Mouse (Mus musculus): ENCODE measurements around the gene Gm42957. TPM values are rescaled to one million over a fixed set of nuclear protein-coding genes. Genes with fewer than 3 reads are reported as not detected.
"Not testable (repeated sequence)": the region's sequence is repeated elsewhere in the genome, so short reads cannot be mapped to it uniquely, and the experiment has no call there.

Gene Gm42957
- polyA plus RNA-seq, 1 experiment: 0.04 TPM

- no peak overlapping the region for H3ac ChIP-seq (ENCODE audit: control insufficient read depth, insufficient read length)
- TF ChIP-seq MYOD1 (IDR thresholded peaks at IDR 0.05; ENCODE audit: control insufficient read depth in 1 of 3, insufficient read length in 2 of 3, low read depth in 2 of 3): no peak
- no peak for TF ChIP-seq TCF12 (IDR thresholded peaks at IDR 0.05; ENCODE audit: insufficient read depth, poor library complexity, severe bottlenecking)
- TF ChIP-seq MAX (IDR thresholded peaks at IDR 0.05; ENCODE audit: low read depth): no peak
- TF ChIP-seq REST (IDR thresholded peaks at IDR 0.05; ENCODE audit: insufficient read depth, insufficient read length): no peak
- TF ChIP-seq POLR2AphosphoS2 (IDR thresholded peaks at IDR 0.05; ENCODE audit: insufficient read length, low read depth): no peak
- no peak for TF ChIP-seq TCF3 (IDR thresholded peaks at IDR 0.05; ENCODE audit: insufficient read length, low read depth)
- TF ChIP-seq USF1 (IDR thresholded peaks at IDR 0.05; ENCODE audit: low read depth): no peak
- no peak for TF ChIP-seq CEBPB (IDR thresholded peaks at IDR 0.05; ENCODE audit: insufficient read depth, poor library complexity, severe bottlenecking)
- no peak overlapping the region for H3K4me2 ChIP-seq (ENCODE audit: low read depth)
- H3K36me3 ChIP-seq (ENCODE audit: control insufficient read depth, insufficient read depth): no peaks in the 10 kb centered on the region
- H3K79me2 ChIP-seq (ENCODE audit: control insufficient read depth, insufficient read depth): no peaks in the 10 kb centered on the region
- no peak overlapping the region for H3K4me3 ChIP-seq
- no peaks in the 10 kb centered on the region for H3K27me3 ChIP-seq (ENCODE audit: control insufficient read depth, insufficient read depth, insufficient read length)
These were observed 49.5 kb downstream of the Gm42957 start for GRCm38 (mm10) chr3:96684822-96685156.

- H3ac ChIP-seq (ENCODE audit: control insufficient read depth, insufficient read length); H3K27me3 ChIP-seq (ENCODE audit: control insufficient read depth, insufficient read depth, insufficient read length); H3K79me2 ChIP-seq (ENCODE audit: control insufficient read depth, insufficient read depth); H3K4me3 ChIP-seq; H3K36me3 ChIP-seq (ENCODE audit: control insufficient read depth, insufficient read depth); H3K4me2 ChIP-seq (ENCODE audit: low read depth): not testable (repeated sequence)
These were observed 50.8 kb downstream of the Gm42957 start for GRCm38 (mm10) chr3:96686057-96686456.

GRCm38 (mm10) chr3:96688854-96689253, 53.6 kb downstream of the Gm42957 start:
- H3ac ChIP-seq (ENCODE audit: control insufficient read depth, insufficient read length): no peak overlapping the region

GRCm38 (mm10) chr3:96690298-96690697, 55.0 kb downstream of the Gm42957 start:
- no peak for TF ChIP-seq MYOD1 (IDR thresholded peaks at IDR 0.05; ENCODE audit: control insufficient read depth in 1 of 3, insufficient read length in 2 of 3, low read depth in 2 of 3)
- Histone ChIP-seq H3K79me2 (ENCODE audit: control insufficient read depth, insufficient read depth) (no peaks in the 10 kb centered on the region), H3K27me3 (ENCODE audit: control insufficient read depth, insufficient read depth, insufficient read length) (no peaks in the 10 kb centered on the region), H3K4me2 (ENCODE audit: low read depth) (no peak overlapping the region), H3K4me3 (no peak overlapping the region), H3ac (ENCODE audit: control insufficient read depth, insufficient read length) (no peak overlapping the region), H3K36me3 (ENCODE audit: control insufficient read depth, insufficient read depth) (no peaks in the 10 kb centered on the region)

More at GRCm38 (mm10) chr3:96688854-96689253, 53.6 kb downstream of the Gm42957 start:
- no peak for TF ChIP-seq MYOG (IDR thresholded peaks at IDR 0.05; ENCODE audit: control insufficient read depth in 1 of 3, insufficient read depth in 1 of 3, insufficient read length in 2 of 3, low read depth in 2 of 3)
- no peak for TF ChIP-seq POLR2AphosphoS2 (IDR thresholded peaks at IDR 0.05; ENCODE audit: insufficient read length, low read depth)
- TF ChIP-seq MYOD1 (IDR thresholded peaks at IDR 0.05; ENCODE audit: control insufficient read depth in 1 of 3, insufficient read length in 2 of 3, low read depth in 2 of 3): no peak
- TF ChIP-seq USF1 (IDR thresholded peaks at IDR 0.05; ENCODE audit: low read depth): no peak
- TF ChIP-seq MAX (IDR thresholded peaks at IDR 0.05; ENCODE audit: low read depth): no peak
- no peak for TF ChIP-seq TCF3 (IDR thresholded peaks at IDR 0.05; ENCODE audit: insufficient read length, low read depth)
- no peak for TF ChIP-seq POLR2A (IDR thresholded peaks at IDR 0.05; ENCODE audit: insufficient read length, low read depth)
- TF ChIP-seq CEBPB (IDR thresholded peaks at IDR 0.05; ENCODE audit: insufficient read depth, poor library complexity, severe bottlenecking): no peak
- TF ChIP-seq REST (IDR thresholded peaks at IDR 0.05; ENCODE audit: insufficient read depth, insufficient read length): no peak
- no peak for TF ChIP-seq SRF (IDR thresholded peaks at IDR 0.05; ENCODE audit: control insufficient read depth, insufficient read length, low read depth)
- no peaks in the 10 kb centered on the region for H3K27me3 ChIP-seq (ENCODE audit: control insufficient read depth, insufficient read depth, insufficient read length)
- no peaks in the 10 kb centered on the region for H3K36me3 ChIP-seq (ENCODE audit: control insufficient read depth, insufficient read depth)
- no peak overlapping the region for H3K4me2 ChIP-seq (ENCODE audit: low read depth)
- no peaks in the 10 kb centered on the region for H3K79me2 ChIP-seq (ENCODE audit: control insufficient read depth, insufficient read depth)
- H3K4me3 ChIP-seq: no peak overlapping the region

GRCm38 (mm10) chr3:96692506-96692905, 57.2 kb downstream of the Gm42957 start:
- H3ac ChIP-seq (ENCODE audit: control insufficient read depth, insufficient read length): no peak overlapping the region
- no peak overlapping the region for H3K4me2 ChIP-seq (ENCODE audit: low read depth)
- no peaks in the 10 kb centered on the region for H3K27me3 ChIP-seq (ENCODE audit: control insufficient read depth, insufficient read depth, insufficient read length)
- H3K4me3 ChIP-seq: no peak overlapping the region
- no peaks in the 10 kb centered on the region for H3K36me3 ChIP-seq (ENCODE audit: control insufficient read depth, insufficient read depth)
- no peak for TF ChIP-seq POLR2A (IDR thresholded peaks at IDR 0.05; ENCODE audit: insufficient read length, low read depth)
- TF ChIP-seq CEBPB (IDR thresholded peaks at IDR 0.05; ENCODE audit: insufficient read depth, poor library complexity, severe bottlenecking): no peak
- no peak for TF ChIP-seq TCF12 (IDR thresholded peaks at IDR 0.05; ENCODE audit: insufficient read depth, poor library complexity, severe bottlenecking)
- TF ChIP-seq E2F4 (IDR thresholded peaks at IDR 0.05; ENCODE audit: insufficient read depth): no peak
- no peak for TF ChIP-seq SRF (IDR thresholded peaks at IDR 0.05; ENCODE audit: control insufficient read depth, insufficient read length, low read depth)
- TF ChIP-seq MYOD1 (IDR thresholded peaks at IDR 0.05; ENCODE audit: control insufficient read depth in 1 of 3, insufficient read length in 2 of 3, low read depth in 2 of 3): no peak
- H3K79me2 ChIP-seq (ENCODE audit: control insufficient read depth, insufficient read depth): peaks cover 2% of the 10 kb centered on the region

GRCm38 (mm10) chr3:96693579-96693978, 58.3 kb downstream of the Gm42957 start:
- no peak overlapping the region for H3K4me2 ChIP-seq (ENCODE audit: low read depth)
- no peak overlapping the region for H3K4me3 ChIP-seq
- no peak overlapping the region for H3ac ChIP-seq (ENCODE audit: control insufficient read depth, insufficient read length)
- TF ChIP-seq TCF12 (IDR thresholded peaks at IDR 0.05; ENCODE audit: insufficient read depth, poor library complexity, severe bottlenecking) (no peak), MYOD1 (IDR thresholded peaks at IDR 0.05; ENCODE audit: control insufficient read depth in 1 of 3, insufficient read length in 2 of 3, low read depth in 2 of 3) (no peak), TCF3 (IDR thresholded peaks at IDR 0.05; ENCODE audit: insufficient read length, low read depth) (no peak), CEBPB (IDR thresholded peaks at IDR 0.05; ENCODE audit: insufficient read depth, poor library complexity, severe bottlenecking) (no peak), USF1 (IDR thresholded peaks at IDR 0.05; ENCODE audit: low read depth) (no peak), POLR2A (IDR thresholded peaks at IDR 0.05; ENCODE audit: insufficient read length, low read depth) (no peak), MYOG (IDR thresholded peaks at IDR 0.05; ENCODE audit: control insufficient read depth in 1 of 3, insufficient read depth in 1 of 3, insufficient read length in 2 of 3, low read depth in 2 of 3) (no peak), MAX (IDR thresholded peaks at IDR 0.05; ENCODE audit: low read depth) (no peak), REST (IDR thresholded peaks at IDR 0.05; ENCODE audit: insufficient read depth, insufficient read length) (no peak), SRF (IDR thresholded peaks at IDR 0.05; ENCODE audit: control insufficient read depth, insufficient read length, low read depth) (no peak), E2F4 (IDR thresholded peaks at IDR 0.05; ENCODE audit: insufficient read depth) (no peak), POLR2AphosphoS2 (IDR thresholded peaks at IDR 0.05; ENCODE audit: insufficient read length, low read depth) (no peak)
- H3K27me3 ChIP-seq (ENCODE audit: control insufficient read depth, insufficient read depth, insufficient read length): no peaks in the 10 kb centered on the region
- peaks cover 9% of the 10 kb centered on the region for H3K79me2 ChIP-seq (ENCODE audit: control insufficient read depth, insufficient read depth)
- no peaks in the 10 kb centered on the region for H3K36me3 ChIP-seq (ENCODE audit: control insufficient read depth, insufficient read depth)
